Mouse (Mus musculus) B cell, adult 2 months (primary cell): ENCODE data around the gene Rngtt.

ENCODE experiments used
- DNase-seq, 2 experiments: peaks; one replicate each; pipeline ENCODE4 v3.0.0; 2022

Rngtt gene

DNA sequence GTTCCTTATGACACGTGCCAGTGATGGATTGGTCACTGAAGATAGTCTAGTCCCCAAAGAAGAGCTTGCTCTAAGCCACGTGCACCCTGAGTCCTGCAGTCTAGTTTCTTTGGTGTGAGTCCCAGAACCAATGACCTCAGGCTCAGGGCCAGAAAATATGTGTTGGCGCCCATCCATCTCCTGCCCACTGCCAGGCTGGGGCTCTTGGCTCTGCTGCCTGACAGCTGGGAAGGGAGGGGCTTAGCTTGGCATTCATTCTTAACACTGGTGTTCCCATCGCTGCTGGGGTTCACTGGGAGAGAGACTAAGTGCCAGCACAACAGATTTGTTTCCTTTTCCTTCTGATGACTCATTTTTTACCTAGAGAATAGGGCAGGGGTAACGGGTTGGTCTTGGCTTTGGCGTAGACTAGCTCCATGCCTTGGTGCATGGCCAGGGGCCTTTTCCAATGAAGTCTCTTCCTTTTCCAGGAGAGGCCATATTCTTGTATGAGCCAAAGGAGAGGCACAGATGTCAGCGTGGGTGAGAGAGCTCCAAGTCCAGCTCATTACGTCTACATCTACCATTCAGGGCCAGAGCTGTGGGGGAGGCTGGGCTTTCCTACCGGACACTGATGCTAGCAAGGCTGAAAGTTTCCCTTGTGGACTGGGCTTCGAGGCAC, 214.5 kb downstream of the Rngtt start:
- no peak for DNase-seq

DNA sequence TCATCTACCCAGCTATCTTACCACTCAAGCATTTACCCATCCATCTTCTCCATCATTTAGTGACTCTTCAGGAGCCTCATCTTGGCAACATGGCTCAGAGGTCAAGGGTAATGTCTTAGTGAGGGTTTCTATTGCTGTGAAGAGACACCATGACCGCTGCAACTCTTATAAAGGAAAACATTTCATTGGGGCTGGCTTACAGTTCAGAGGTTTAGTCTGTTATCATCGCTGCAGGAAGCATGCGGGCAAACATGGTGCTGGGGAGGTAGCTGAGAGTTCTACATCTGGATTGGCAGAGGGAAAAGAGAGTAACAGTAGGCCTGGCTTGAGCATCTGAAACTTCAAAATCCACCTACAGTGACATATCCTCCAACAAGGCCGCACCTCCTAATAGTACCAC, 215.2 kb downstream of the Rngtt start:
- no peak for DNase-seq

DNA sequence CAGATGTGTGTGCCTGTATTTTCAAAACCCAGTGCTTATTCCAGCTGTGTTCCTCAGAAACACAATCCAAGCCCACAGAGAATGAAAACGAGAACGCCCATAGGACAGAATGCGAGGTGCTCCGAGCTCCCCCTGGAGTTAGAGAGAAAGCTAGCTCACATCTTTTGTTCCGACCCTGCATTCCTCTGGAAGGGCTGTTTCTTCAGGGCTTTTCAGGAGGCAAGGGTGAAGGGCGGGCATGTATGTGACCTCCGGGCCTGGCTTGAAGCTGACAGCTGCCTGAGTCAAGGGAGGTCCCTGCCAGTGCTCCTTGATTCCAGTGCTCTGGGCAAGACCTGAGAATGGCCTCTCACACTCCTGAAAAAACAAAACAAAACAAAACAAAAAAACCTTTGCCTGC, 216.0 kb downstream of the Rngtt start:
- no peak for DNase-seq

DNA sequence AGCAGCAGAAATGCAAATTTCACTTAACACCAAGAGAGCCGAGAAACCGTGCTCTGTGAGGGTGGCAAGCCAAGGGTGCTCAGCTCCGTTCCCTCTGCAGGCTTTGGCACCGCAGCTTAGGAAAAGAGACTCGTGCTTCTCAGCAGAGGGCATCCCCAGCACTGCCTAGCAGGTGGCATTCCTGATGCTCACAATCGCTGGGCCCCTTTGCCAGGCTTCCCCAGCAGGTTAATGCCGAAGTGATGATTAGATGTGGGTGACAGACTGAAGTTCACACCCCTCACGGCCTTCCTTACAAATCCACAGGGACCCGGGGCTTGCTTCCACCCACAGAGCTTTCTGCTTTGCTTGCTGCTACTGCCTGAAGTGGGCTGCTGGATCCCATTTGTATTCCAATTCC, 216.6 kb downstream of the Rngtt start:
- DNase-seq, result no peak

DNA sequence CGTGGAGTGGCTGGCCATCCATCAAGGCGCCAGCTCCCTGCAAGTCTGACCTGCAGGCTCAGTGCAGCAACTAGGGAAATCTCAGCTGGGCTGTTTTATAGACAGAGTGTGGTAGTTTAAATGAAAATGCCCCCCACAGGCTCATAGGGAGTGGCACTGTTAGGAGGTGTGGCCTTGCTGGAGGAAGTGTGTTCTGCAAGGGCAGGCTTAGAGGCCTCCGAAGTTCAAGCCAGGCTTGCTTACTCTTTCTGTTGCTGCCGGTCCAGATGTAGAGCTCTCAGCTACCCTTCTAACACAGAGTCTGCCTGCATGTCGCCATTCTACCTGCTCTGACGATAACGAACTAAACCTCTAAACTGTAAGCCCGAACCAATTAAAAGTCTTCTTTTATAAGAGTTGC, 222.5 kb downstream of the Rngtt start:
- DNase-seq, result no peak

DNA sequence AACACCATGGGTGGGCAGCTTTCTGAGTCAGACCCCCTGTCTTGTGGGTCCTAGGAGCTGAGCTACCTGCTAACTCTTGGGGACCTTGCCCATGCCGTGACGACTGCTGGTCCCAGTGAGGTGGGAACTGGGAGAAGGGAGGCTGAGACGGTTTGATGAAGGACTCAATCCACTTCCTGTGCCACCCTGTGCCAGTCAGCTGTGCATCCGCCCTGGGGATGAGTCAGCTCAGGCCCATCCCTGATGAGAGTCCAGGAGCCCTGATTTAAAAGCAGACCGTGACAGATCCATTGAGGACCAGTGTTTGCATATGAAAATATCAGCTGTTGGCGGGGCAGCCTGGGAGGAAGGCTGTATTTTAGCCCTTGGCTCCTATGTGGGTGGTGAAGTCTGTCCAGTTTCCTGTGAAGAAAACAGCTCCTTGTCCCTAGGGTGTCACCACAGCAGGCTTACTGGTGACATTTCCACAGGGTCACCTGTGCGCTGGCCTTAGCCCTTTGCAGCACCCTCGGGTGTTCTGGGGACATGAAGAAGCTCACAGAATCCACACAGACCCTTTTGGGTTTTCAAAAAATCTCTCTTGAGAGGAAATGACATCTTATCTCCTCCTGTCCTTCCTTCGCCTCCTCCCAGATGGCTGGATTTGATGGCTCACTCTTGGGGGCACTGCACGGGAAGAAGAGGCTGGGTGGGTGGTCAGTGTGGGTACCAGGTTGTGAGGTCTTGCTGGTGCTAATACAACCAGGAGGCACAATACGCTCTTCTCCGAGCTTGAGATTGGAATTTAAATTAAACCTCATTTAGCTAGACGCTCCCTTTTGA, 234.9 kb downstream of the Rngtt start:
- no peak for DNase-seq

DNA sequence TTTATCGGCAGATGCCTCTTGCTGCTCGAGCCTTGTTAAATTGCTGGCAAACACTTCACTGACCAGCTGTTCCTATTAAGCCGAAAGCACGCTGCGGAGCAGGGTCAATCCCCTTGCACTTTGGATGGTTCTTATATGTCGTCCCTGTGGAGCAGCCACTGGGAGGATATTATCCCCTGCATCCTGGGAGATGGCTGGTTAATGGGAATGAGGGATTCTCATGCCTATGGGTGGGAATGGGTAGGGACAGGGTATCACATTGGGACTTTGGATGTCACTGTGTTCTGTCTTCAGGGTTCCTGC, 235.4 kb downstream of the Rngtt start:
- DNase-seq, result no peak

DNA sequence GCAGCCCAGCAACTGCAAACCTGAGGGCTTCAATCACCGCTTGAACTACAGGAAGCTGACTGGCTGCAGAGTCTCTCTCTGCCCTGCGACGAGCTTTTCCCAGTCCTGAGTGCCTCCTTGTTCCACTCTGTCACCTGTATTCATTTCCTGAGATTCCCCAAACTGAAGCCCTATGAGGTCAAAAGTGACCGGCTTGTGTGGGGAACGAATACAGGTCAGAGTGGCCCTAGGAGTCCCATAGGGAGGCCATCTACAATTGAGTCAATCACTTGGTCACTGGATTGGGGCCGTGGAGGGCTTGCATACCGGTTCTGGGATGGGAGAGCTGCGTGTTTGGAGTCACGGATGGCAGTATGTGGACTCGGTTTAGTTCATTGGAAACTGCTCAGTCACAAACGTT, 236.2 kb downstream of the Rngtt start:
- DNase-seq, result no peak

DNA sequence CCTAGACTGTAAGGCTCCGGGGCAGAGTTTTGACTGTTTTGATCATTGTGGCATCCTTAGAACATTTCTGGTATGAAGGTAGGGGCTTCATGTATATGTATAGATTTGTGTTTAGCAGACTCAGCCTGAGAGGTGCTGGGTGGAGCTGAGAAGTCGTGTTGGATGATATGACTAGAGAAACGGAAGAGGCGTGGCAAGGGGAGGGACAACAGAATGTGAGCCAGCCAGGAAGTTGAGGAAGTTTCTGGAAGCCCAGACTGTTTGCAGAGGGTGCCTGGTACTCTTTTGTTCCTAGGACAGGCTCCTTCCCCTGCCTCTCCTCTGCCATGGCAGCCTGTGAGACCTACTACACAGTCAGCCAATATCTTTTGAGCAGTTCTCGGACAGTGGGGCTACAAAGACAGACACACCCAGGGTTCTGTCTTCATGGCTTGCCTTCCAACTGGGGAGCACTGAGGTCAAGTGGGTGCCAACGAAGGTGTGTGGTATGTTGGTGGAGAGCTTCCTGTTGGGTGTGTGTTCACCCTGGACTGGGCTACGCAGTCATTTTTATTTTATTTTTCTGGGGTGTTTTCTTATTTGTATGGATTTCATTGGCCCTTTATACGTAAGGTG, 237.3 kb downstream of the Rngtt start:
- no peak for DNase-seq

DNA sequence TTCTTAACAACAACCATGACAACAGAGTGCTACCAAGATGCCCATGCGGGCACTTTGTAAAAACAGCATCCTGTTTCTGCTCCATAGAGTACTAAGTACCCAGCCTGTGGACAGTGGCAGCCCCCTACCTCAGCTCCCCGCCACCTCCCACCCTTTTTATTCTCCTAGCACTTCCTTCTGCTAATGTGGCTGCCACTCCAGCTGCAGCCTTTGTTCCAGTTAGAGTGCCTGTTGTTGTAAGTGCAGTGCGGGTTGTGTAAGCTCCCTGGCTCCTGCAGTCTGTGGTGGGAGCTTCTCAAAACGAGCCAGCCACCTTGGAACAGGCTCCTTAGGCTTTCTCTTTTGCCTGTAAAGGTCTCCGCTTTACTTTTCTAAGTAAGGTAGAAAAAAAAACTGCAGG, 239.5 kb downstream of the Rngtt start:
- no peak for DNase-seq
